Mouse (Mus musculus): ENCODE data around the gene Ank3.
A peak's percentile ranks its signal among the peaks of the same experiment; 100 is the strongest.
"Not testable (repeated sequence)": the region's sequence is repeated elsewhere in the genome, so short reads cannot be mapped to it uniquely, and the experiment has no call there.

Gene Ank3

DNA sequence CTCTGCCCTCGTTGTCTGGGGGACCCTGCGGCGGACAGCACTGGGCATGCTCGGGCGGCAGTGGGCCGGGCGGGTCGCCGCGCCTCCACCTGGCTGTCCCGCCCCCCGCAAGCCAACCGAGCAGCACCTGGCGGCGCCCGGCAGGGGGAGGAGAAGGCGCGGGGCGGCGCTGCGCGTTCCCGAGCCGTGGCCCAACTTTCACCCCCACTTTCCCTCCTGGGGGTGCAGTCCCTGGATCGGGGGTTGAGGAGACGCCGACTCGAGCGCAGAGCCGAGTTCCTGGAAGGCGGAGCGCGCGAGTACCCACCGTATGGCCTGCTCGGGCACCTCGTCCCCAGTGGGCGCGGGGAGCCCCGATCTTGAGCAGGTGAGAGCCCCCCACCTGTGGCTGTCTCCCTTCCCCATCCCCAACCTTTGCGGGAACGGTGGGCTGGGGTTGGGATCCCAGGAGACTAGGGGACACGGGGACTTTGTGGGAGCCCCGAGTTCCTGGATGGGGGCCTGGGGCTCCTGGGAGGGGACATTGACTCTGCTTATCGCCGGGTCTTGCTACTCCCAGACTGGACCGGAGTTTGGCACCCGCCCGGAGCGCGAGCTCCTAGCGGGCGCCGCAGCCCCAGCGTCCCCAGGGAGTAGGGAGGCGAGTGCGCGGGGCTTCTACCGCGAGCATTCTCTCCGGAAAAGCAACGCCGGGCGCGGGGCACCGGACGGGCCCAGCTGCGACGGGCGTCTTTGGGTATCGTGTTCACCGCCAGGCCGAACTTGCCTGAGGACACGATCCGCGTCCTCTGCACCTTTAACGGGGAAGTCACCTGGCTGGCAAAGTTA is at the start of gene Ank3:
Gene Ank3, plus strand, starts transcription at position 11 of the 828 bp plus-strand sequence.
- DNase-seq (ENCODE audit: low read depth, low spot score) = no peak

DNA sequence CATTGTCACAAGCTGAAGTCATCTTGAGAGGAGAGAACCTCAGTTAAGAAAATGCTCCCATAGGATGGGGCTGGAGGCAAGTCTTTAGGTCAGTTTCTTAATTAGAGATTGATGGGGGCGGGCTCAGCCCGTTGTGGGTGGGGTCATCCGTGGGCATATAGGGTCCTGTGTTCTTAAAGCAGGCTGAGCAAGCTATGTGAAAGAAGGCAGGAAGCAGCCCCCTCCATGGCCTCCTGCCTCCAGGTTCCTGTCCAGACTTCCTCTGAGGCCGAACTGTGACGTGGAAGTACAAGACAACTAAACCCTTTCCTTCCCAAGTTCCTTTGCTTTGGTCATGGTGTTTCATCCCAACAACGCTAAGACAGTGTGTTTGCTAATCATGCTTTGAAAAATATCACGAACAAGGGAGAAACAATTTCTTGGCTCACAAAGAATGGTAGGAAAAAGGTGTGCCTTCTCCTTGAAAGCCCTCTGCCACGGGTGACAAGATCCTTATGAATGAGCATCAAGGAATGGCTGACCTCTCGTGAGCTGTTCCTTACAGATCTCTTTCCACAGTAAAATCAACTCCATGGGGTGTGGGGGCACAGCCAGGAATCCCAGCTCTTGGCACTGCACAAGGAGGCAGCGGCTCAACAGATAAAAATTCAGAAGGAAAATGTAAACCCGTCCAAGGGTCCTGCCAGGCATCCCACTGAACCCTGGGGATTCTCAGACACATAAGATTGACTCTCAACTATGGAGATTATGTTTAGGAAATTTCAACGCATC is 47.3 kb upstream of the Ank3 start:
- no peak for DNase-seq (ENCODE audit: low read depth, low spot score)

DNA sequence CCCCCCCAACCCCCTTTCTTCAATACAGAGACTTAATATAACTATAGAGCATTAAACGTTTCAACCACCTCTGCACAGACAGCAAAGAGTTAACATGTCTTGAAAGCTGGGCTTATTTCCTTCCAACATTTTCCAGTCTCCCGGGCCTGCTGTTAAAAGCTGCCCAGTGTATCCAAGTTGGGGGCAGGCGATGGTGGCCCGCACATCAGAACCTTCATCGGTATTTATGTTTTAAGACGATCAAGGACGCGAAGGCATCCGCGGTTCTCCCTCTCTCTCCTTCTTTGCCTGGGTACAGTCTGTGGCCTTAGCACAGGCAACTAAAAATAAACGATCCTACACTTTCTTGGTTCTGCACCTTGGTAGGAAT is 46.7 kb upstream of the Ank3 start:
- DNase-seq (ENCODE audit: low read depth, low spot score) = no peak

DNA sequence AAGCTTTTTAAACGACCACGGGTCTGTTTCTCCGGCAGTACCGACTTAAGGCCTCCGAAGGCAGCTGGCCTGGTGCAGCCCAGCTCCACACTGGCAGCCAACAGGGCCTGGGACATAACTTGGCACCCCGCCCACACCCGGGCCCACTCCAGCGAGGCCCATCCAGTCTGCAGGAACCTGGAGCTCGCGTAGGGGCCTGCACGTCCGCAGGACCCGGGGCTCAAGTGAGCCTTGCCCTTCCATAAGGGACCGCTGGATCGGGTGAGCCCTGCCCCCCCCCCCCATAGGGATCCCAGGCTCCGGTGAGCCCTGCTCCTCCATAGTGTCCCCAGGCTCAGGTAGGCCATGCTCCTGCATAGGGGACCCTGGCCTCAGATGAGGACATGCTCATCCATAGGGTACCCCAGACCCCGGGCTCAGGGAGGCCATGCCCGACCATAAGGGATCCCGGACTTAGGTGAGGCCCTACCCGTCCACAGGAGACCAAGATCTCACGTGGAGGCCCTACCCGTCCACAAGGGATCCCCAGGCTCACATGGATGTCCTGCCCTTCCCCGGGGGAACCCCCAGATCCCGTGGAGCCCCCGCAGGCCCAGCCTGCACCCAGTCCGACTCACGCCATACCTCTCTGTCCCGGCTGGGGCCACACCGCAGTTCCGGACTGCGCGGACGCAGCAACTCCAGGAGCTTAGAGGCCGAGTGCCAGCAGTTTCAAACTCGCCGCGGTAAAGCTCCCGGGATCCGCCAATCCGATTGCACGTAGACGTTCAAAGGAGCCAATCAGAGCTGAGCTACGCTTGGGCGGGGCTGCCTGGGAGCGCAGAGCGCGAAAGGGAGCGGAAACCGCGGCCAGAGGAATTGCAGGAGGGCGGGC is 46.1 kb upstream of the Ank3 start, which contains the start of gene Cdk1:
Gene Cdk1, minus strand, starts transcription at position 727 of the 874 bp plus-strand sequence.
- DNase-seq (ENCODE audit: low read depth, low spot score) = peak; percentile 91

DNA sequence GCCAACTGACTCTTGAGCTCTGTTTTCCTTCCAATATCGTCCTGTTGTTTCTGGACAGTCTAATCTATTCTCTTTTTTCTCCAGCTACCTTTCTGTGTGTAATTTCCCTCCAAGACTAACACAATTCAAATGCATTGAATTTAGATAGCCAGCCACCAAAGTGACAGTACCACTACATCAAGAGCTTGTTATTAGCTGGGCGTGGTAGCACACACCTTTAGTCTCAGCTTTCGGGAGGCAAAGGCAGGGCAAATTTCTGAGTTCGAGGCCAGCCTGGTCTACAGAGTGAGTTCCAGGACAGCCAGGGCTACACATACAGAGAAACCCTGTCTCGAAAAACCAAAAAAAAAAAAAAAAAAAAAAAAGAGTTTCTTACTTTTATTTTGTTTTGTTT is 45.5 kb upstream of the Ank3 start:
- not testable (repeated sequence) for DNase-seq (ENCODE audit: low read depth, low spot score)

DNA sequence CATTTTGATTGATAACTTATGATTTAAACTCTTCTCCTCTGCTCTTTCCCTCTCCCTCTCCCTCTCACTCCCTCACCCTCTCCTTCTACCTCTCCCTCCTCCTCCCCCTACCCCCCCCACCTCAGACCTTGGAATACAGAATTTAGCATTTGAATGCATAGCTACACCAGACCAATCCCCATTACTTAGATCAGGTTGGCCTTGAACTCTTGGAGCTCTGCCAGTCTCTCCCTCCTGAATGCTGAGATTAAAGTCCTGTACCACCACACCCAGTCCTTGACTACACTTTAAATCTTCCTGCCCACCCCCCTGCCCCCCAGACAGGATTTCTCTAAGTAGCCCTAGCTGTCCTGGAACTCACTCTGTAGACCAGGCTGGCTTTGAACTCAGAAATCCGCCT is 38.9 kb upstream of the Ank3 start:
- DNase-seq (ENCODE audit: low read depth, low spot score) = no peak

DNA sequence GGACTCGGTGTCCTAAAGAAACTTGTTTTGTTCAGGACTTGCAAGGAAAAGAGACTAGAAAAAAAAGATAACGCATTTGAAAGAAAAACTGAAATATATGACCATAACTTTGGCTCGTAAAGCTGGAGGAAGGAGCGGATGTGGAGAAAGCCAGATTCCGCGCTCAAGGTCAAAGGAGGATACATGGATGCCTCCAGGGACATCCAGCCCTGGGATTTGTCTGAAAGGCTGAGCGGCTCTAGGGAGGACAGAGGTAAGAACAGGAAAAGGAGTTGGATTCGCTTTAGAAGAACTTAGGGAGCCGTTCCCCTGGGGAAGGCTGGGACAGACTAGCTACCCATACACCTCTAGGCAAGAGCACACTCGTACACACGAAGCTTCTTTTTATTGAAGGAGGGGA is 32.4 kb upstream of the Ank3 start:
- DNase-seq (ENCODE audit: low read depth, low spot score) = no peak

DNA sequence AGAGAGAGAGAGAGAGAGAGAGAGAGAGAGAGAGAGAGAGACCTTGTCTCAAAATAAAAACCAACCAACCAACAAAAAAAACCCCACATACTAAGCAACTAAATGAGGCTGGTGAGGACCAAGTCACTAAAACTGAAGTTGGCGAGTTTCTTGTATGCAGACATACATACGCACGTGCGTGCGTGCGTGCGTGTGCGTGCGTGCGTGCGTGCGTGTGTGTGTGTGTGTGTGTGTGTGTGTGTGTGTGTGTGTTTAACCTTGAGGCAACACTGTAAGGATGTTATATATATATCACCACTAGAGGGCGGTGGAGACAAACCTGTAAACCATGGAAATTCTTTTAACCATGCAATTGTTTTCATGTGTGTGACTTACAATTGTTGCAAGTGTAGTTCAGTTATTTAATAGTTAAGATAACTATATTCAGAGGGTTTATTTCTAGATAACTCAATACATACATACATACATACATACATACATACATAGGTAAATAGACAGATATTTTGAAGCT is 31.6 kb upstream of the Ank3 start:
- peak; percentile 23 for DNase-seq (ENCODE audit: low read depth, low spot score)

DNA sequence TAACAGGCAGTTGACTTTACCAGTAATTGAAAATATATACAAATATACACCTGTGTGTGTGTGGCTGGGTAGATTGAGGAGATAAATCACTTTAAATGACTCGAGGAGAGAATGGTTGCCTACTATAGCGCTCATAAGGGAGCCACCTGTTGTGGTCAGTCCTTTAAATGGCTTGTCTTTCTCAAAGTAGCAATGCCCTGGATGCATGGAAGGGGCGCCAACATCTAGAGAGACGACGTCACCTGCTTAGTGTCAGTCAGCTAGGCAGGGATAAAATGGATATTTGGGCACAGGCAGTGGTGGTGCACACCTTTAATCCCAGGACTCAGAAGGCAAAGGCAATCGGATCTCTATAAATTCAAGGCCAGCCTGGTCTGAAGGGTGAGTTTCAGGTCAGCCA is 29.3 kb upstream of the Ank3 start:
- DNase-seq (ENCODE audit: low read depth, low spot score) = no peak

DNA sequence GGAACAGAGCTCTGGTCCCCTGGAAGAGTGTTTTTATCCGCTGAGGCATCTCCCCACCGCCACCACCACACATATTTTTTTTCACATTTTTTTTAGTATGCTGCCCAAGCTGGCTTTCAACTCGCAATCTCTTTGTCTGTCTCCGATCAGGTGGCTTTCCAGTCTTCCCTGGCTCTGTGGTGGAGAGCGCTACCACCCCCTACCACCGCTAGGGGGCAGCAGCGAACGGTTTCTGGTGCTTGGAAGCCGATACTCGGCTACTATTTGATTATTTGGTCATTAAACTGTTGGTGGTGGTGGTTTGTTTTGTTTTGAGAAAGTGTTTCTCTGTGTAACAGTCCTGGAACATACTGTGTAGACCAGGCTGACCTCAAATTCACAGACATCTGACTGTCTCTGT is 27.1 kb upstream of the Ank3 start:
- DNase-seq (ENCODE audit: low read depth, low spot score) = no peak

DNA sequence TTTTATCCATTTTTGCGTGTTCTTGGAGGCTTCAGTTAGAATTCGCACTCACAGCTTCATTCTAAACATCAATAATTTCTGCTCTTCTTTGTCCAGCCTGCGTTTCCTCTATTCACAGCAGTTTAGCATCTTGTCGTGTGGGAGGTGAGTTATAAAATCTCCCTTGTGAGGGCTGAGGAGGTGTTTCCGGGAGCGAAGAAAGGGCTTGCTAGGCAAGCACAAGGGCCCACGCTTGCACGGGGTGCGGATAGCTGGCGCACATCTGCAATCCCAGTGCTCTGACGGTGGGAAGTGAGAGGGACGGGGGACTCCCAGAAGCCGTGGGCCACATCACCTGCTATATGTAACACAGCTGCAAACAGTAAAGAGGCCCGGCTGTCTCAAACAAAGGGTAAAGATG is 26.5 kb upstream of the Ank3 start:
- DNase-seq (ENCODE audit: low read depth, low spot score) = no peak

DNA sequence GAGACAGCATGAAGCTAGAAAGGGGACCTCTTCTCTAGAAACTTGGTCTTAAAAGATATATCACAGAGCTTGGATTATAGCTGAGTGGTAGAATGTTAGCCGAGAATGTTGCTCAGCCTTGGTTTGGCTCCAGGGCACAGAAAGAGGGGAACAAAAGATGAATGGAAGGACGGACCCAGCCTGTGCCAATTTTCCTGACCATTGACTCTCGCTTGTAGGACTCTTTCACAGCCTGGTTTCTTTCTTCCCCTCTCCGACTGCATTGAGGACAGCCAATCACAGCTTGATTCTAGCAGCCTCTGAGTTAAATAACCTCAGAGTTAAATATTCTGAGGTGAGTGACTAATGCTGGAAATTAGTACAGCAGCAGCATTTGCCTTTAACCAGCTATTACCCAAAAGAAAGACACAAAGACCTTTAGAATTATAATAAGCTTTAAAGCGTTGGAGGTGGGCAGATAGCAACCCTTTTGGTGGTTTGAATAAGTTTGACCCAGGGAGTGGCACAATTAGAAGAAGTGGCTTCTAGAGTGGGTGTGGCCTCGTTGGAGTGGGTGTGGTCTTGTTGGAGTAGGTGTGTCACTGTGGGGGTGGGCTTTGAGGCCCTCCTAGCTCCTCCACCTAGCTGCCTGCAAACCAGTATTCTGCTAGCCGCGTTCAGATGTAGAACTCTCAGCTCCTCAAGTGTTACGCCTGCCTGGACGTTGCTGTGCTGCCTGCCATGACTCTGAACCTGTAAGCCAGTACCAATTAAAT is 24.6 kb upstream of the Ank3 start:
- DNase-seq (ENCODE audit: low read depth, low spot score) = no peak

DNA sequence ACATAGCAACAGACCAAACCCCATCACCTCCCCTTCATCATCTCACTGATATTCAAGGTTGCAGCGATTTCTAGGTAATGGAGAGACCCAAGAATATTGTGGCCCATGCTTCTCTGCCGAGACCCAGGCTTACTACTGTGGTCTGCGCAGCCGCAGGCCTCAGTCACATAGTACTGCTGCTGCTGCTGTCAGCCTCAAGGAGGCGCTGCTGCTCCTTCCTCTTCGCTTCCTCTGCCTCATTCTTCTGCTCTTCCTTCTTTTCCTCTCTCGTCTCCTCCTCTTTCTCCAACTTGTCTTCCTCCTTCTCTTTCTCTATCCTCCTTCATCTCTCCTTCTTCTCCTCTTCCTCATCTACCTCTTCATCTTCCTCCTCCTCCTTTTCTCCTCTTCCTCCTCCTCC is 23.4 kb upstream of the Ank3 start:
- DNase-seq (ENCODE audit: low read depth, low spot score) = no peak

DNA sequence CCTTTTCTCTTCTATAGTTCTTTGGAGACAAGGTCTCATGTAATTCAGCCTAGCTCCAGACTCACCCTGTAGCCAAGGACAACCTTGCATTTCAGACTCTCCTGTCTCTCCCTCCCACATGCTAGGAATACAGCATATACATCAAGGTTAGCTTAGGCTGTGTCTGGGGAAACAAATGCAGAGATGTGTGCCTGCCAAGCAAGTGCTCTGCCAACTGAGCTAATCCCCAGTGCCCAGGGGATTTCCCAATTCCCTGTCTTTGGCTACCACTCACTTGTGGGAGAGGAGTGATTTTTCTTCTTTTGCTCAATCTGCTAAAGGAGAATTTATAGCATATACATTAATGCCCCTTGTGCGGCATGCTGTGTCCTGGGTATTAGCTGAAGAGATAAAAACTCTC is 15.4 kb upstream of the Ank3 start:
- no peak for DNase-seq (ENCODE audit: low read depth, low spot score)

DNA sequence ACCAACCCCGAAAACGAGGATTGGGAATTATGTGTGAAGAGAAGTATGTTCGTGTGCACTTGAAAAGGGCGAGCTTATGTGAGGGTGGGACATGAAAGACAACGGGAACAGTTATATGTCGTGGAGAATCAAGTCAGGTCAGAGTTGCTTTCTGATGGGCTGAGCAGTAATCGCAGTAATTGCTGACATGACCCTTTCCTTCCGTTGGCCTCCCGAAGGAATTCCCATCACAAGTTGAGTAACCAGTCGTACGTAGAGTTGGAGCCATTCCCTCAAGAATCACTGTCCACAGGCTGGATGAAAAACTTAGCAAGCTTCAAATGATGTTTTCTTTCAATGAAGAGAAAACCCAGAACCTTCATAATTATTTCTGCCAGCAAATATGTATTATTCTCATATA is 13.9 kb upstream of the Ank3 start:
- DNase-seq (ENCODE audit: low read depth, low spot score) = no peak

DNA sequence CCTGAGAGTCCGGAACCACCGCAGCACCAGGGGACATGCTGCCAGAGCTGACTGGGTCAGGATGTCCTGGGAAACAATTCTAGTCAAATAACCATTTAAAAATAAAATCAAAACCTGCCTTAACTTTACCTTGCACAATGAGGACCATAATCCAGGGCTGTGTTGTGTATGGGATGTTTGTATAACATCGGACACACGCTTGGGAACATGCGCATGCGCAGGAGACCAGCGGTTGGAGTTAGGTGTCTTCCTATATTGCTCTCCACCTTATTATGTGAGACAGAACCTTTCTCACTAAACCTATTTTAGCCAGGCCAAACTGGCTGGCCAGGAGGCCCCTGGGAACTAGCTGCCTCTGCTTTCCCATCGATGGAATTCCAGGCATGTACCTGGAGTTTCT is 13.4 kb upstream of the Ank3 start:
- DNase-seq (ENCODE audit: low read depth, low spot score) = no peak

DNA sequence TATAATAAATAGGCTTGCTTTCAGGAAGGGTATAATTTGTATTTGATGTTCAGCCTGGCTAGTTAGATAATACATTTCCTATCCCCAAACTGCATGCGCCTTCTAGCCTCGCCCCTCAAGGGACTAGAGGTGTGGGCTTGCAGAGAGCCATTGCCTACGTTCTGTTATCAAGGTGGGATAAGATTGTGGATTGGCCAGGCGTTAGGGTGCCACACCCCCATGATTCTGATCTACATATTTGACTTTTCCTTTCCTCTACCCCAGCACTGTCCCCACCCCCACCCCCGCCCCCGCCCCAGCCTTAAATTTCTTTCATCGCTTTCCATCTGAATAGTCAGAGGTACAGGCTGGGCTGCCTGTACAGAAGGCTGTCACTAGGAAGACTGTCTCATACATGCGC is 11.8 kb upstream of the Ank3 start:
- DNase-seq (ENCODE audit: low read depth, low spot score) = no peak

DNA sequence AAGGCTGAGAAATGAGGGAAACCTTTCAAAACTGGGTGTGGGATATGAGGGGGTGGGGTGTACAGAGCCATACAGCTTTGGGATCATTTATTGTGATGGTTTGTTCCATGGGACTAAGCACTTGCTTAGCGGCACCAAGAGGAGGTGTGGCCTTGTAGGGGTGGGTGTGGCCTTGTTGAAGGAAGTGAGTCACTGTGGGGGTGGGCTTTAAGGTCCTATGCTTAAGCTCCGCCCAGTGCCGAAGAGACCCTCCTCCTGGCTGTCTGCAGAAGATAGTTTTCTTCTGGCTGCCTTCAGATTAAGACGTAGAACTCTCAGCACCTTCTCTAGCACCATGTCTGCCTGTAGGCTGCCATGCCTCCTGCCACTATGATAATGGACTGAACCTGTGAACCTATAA is 9.1 kb upstream of the Ank3 start:
- DNase-seq (ENCODE audit: low read depth, low spot score) = no peak

DNA sequence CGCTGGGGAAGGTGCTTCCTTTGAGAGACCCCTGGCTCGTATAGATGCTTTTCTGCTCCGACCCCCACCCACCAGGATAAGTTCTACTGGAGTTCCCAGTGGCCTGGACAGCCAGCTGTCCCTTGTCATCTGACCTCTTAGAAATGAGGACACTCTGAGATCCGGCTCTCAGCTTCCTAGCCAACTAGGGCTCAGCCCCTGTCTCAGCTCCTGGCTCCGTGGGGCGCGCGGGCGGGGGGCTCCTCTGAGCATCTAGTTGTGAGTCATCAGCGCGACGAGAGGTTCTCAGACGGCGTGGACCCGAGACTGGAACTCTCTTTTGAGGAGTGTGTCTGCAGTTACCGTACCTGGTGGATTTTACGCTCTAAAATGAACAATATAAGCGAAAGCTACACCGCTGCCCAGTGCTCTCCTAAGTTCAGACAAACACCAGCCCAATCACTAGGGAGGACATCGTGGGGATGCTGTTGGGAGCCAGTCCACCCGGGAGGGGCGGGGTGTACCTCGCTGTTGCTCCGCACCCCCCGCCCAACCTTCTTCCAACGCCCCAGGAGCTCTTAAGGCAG is 293 bp upstream of the Ank3 start:
- DNase-seq (ENCODE audit: low read depth, low spot score) = no peak

DNA sequence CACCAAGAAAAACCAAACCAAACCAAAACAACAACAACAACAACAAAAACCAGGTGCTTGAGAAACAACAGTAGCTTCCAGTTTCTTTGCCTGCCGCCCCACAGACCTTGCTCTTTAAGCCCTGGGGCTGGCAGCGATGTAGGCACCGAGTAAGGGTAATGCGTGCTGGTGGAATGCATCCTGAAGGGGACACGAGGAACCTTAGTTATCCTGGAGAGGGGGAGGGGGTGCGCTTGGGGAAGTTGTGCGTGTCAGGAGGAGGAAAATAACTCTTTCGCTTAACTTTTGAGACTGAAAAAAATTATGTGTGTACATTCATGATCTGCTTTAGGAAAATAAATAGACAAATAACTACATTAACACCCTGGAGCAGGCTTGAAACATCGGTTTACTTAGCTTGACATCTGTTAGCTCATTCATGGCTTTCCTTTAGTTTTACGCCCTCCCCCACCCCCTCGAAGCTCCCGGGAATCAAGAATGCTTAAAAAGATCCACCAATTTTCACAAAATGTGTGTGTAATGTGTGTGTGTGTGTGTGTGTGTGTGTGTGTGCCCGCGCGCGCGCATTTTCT is 1.3 kb downstream of the Ank3 start:
- DNase-seq (ENCODE audit: low read depth, low spot score) = no peak

DNA sequence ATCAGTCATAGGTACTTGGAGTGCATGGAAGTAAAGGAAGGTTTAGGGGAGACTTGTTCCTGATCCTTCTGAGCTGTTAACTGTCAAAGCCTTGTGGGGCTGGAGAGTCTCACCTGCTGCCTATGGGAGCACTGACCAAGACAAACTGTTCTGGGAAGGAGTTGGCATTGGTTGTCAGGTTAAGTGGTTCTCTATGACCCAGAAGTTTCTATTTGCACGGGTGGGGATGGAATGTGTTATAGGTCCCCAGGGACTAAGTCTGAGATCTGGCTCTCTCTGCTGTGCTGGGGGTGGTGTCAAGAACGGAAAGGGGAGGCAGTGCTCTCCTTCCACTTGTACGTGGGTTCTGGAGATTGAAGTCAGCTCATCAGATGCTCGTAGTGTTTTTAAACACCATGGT is 6.9 kb downstream of the Ank3 start:
- DNase-seq (ENCODE audit: low read depth, low spot score) = no peak

Measured in CD4-positive helper T cell, adult 2 months (primary cell).